Mouse (Mus musculus) CH12F3 (cell line): ENCODE data around the gene Olfr498.

Source experiments
- in situ Hi-C: fragments of 300-500 bp; cut with MboI; formaldehyde crosslinking; loops from 2 replicates; pipeline ENCODE4 v1.14.3; 2020; ENCODE audit warnings: low sequenced_read_pairs

Olfr498 gene

GRCm38 (mm10) chr7:108465026-108465425 lies at the start of gene Olfr498:
Gene Olfr498, plus strand, starts transcription at chr7:108465326.
- in situ Hi-C loops: no loop called here

GRCm38 (mm10) chr7:108420121-108420520 lies 45.0 kb upstream of the Olfr498 start, which contains the start of gene Olfr497:
Gene Olfr497, plus strand, starts transcription at chr7:108420421.
- in situ Hi-C loops: no loop called here
